Mouse (Mus musculus): Measurements from ENCODE around the gene Aprt. TPM values are rescaled to one million over a fixed set of nuclear protein-coding genes. Genes with fewer than 3 reads are reported as not detected.
A peak's percentile ranks its signal among the peaks of the same experiment; 100 is the strongest.

The Aprt gene
- polyA plus RNA-seq, 1 experiment from 2014 or later, result 187 TPM

DNA sequence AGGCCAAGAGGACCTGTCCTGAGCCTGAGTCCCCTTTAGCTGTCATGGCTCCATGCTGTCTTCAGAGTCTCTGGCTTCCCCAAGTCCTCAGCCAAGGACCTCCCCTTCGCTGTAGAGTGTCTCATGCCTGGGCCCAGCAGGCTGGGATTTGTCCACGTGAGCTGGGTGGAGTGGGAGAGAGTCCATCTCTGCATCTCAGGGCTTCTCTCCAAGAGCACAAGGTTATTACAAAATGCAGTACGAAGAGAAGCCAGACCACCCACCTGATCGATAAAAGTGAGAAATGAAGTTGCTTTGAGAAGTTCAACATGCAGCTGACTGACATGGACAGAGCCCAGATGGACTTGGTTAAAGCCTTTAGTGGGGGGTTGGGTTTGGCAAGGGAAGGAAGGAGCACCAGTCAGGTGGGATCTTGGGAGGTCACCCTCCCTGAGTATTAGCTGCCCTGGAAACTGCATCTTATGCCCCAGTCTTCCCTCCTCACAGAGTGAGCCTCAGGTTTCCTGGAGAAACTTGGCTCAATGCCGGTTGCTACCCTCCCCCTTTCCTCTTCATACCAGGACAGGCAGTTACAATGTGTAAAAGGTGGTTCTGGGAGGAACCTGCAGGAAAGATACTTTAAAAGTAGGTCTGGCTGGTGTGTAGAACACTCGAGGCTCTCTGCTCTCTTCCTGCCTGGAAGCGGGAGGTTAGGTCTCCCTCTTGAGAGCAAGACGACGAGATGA lies 39.6 kb upstream of the Aprt start:
- WGBS, result 82% methylated on average over 9 of the region's 9 CpGs
- ATAC-seq (ENCODE audit: low FRiP score), result no peak
- Histone ChIP-seq H3K9me3 (ENCODE audit: control insufficient read depth, low read length) (no peaks in the 10 kb centered on the region), H3K27me3 (ENCODE audit: control insufficient read depth, insufficient read depth, low read length) (no peaks in the 10 kb centered on the region), H3K4me1 (replicated peaks; ENCODE audit: control insufficient read depth, insufficient read depth, low read length) (peaks cover 9% of the 10 kb centered on the region), H3K4me3 (replicated peaks; ENCODE audit: low read length) (no peak overlapping the region), H3K36me3 (replicated peaks; ENCODE audit: control insufficient read depth, insufficient read depth) (peaks cover 13% of the 10 kb centered on the region), H3K27ac (no peak overlapping the region), H3K4me2 (replicated peaks) (no peak overlapping the region), H3K9ac (no peak overlapping the region)
- DNase-seq (ENCODE audit: low spot score), result no peak

- Histone ChIP-seq H3K4me1 (replicated peaks; ENCODE audit: control insufficient read depth, insufficient read depth, low read length) (peaks cover 17% of the 10 kb centered on the region), H3K9ac (peak within 1 kb of the TSS; percentile 89), H3K27me3 (ENCODE audit: control insufficient read depth, insufficient read depth, low read length) (no peaks in the 10 kb centered on the region), H3K27ac (peak within 1 kb of the TSS; percentile 88), H3K36me3 (replicated peaks; ENCODE audit: control insufficient read depth, insufficient read depth) (peaks cover 13% of the 10 kb centered on the region), H3K4me2 (replicated peaks) (peak within 1 kb of the TSS; percentile 85), H3K4me3 (replicated peaks; ENCODE audit: low read length) (peak within 1 kb of the TSS; percentile 72), H3K9me3 (ENCODE audit: control insufficient read depth, low read length) (no peaks in the 10 kb centered on the region)
- DNase-seq (ENCODE audit: low spot score) (peak; percentile 99), ATAC-seq (ENCODE audit: low FRiP score) (peak; percentile 97)
- under 1% methylated on average over 55 of the region's 57 CpGs for WGBS
These were observed 34.8 kb upstream of the Aprt start, which contains the start of the genes Galns and Trappc2l for GRCm38 (mm10) chr8:122611295-122612133. TSS of gene Galns (minus strand) at chr8:122611463. TSS of gene Trappc2l (plus strand) at chr8:122611640.

DNA sequence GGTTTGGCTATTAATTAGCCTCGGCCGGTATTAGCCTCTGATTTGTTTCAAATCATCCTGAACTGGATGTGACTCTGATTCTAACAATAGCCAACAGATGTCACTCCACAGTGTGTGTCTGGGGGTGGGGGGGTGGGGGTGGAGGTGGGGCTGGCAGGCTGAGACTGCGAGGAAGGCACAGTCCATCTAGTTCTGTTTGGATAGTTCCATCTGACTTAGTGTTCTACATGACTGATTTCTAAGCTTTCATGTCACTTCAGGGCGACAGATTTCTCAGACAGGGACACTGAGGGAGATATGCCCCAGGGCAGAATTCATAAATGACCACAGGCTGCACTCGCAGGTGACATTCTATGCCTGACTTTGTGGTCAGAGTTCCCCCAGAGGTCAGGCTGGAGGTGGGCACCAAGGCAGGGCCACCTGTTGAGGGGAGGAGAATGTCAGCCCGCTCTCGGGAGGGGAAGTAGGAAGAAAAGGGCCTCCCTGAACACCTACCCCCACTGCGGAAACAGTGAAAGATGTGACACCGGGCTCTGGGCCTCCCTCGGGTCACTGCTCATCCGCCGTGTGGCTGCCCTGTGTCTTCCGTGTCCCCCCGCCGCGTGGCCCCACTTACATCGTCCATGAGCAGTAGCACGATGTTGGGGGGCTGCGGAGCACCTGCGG lies 34.0 kb upstream of the Aprt start:
- H3K27me3 ChIP-seq (ENCODE audit: control insufficient read depth, insufficient read depth, low read length), result no peaks in the 10 kb centered on the region
- ATAC-seq (ENCODE audit: low FRiP score) (0 out of 2 replicates have a peak, but pooled peaks have one; percentile 7), DNase-seq (ENCODE audit: low spot score) (no peak)
- peak overlapping the region; percentile 72 for H3K9ac ChIP-seq
- H3K4me2 ChIP-seq (replicated peaks), result peak overlapping the region; percentile 85
- H3K27ac ChIP-seq, result peak overlapping the region; percentile 78
- H3K4me3 ChIP-seq (replicated peaks; ENCODE audit: low read length), result peak overlapping the region; percentile 72
- H3K4me1 ChIP-seq (replicated peaks; ENCODE audit: control insufficient read depth, insufficient read depth, low read length), result peaks cover 17% of the 10 kb centered on the region
- WGBS, result 2% methylated on average over 20 of the region's 20 CpGs
- peaks cover 10% of the 10 kb centered on the region for H3K36me3 ChIP-seq (replicated peaks; ENCODE audit: control insufficient read depth, insufficient read depth)
- H3K9me3 ChIP-seq (ENCODE audit: control insufficient read depth, low read length), result no peaks in the 10 kb centered on the region

DNA sequence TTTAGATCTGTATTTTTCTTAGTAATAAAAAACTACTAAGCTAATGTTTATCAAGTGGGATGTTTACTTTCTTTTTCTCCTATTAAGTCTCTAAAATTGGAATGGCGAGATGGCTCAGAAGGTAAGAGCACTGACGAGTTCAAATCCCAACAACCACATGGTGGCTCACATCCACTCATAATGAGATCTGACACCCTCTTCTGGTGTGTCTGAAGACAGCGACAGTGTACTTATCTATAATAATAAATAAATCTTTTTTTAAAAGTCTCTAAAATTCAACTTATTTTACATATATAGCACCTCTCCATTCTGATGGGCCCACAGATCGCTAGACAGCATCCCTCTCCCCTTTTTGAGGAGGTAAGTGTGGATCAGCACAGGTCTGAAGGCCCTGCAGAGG lies 33.5 kb upstream of the Aprt start:
- DNase-seq (ENCODE audit: low spot score) (no peak), ATAC-seq (ENCODE audit: low FRiP score) (no peak)
- Histone ChIP-seq H3K4me2 (replicated peaks) (peak overlapping the region; percentile 85), H3K4me3 (replicated peaks; ENCODE audit: low read length) (no peak overlapping the region), H3K4me1 (replicated peaks; ENCODE audit: control insufficient read depth, insufficient read depth, low read length) (peaks cover 17% of the 10 kb centered on the region), H3K27ac (no peak overlapping the region), H3K36me3 (replicated peaks; ENCODE audit: control insufficient read depth, insufficient read depth) (peaks cover 4% of the 10 kb centered on the region), H3K27me3 (ENCODE audit: control insufficient read depth, insufficient read depth, low read length) (no peaks in the 10 kb centered on the region), H3K9me3 (ENCODE audit: control insufficient read depth, low read length) (no peaks in the 10 kb centered on the region), H3K9ac (no peak overlapping the region)
- WGBS, result 64% methylated on average over 4 of the region's 4 CpGs

DNA sequence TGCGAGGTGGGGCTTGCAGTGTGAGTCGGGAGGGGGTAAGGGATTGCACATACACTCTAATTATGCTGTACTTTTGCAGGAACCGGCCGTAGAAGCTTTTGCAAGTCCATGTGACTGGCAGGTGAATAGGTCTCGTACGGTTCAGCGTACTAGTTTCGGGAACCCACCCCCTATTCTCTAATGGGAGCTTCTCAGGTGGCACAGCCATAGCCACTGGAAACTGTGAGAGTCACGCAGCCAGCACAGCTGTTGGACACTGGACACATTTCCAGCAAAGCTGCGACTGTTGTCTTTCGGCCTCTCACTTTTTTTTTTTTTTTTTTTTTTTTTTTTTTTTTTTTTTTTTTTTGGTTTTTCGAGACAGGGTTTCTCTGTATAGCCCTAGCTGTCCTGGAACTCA lies 30.1 kb upstream of the Aprt start:
- H3K36me3 ChIP-seq (replicated peaks; ENCODE audit: control insufficient read depth, insufficient read depth), result no peaks in the 10 kb centered on the region
- H3K27me3 ChIP-seq (ENCODE audit: control insufficient read depth, insufficient read depth, low read length), result no peaks in the 10 kb centered on the region
- H3K4me2 ChIP-seq (replicated peaks), result no peak overlapping the region
- DNase-seq (ENCODE audit: low spot score) (no peak), ATAC-seq (ENCODE audit: low FRiP score) (no peak)
- no peak overlapping the region for H3K4me3 ChIP-seq (replicated peaks; ENCODE audit: low read length)
- H3K9me3 ChIP-seq (ENCODE audit: control insufficient read depth, low read length), result no peaks in the 10 kb centered on the region
- no peak overlapping the region for H3K27ac ChIP-seq
- H3K4me1 ChIP-seq (replicated peaks; ENCODE audit: control insufficient read depth, insufficient read depth, low read length), result peaks cover 8% of the 10 kb centered on the region
- H3K9ac ChIP-seq, result no peak overlapping the region
- WGBS, result 88% methylated on average over 11 of the region's 12 CpGs

GRCm38 (mm10) chr8:122605367-122605766 lies 28.7 kb upstream of the Aprt start:
- Histone ChIP-seq H3K27ac (no peak overlapping the region), H3K9ac (no peak overlapping the region), H3K27me3 (ENCODE audit: control insufficient read depth, insufficient read depth, low read length) (no peaks in the 10 kb centered on the region), H3K4me3 (replicated peaks; ENCODE audit: low read length) (no peak overlapping the region), H3K4me2 (replicated peaks) (no peak overlapping the region), H3K4me1 (replicated peaks; ENCODE audit: control insufficient read depth, insufficient read depth, low read length) (peaks cover 2% of the 10 kb centered on the region), H3K9me3 (ENCODE audit: control insufficient read depth, low read length) (no peaks in the 10 kb centered on the region), H3K36me3 (replicated peaks; ENCODE audit: control insufficient read depth, insufficient read depth) (no peaks in the 10 kb centered on the region)
- no peak for ATAC-seq (ENCODE audit: low FRiP score)
- WGBS, result 79% methylated on average over 4 of the region's 4 CpGs
- no peak for DNase-seq (ENCODE audit: low spot score)

DNA sequence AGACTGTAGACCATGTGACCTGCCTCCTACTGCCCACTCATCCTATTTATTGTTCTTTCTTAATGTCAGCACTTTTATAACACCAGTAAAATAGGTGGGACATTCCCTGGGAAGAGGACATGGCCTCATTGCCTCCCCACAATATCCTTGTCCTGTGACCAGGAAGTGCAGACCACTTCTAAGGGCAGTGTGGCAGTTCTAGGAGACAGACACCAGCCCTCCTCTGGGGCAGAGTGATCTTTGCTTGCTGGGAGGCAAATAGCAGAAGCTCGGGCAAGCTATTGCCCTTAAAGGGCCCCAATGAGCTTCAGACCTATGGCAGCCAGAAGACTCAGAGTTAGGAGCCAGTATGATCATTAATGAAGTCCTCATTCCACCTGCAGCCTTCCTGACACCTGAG lies 27.9 kb upstream of the Aprt start:
- no peak overlapping the region for H3K4me2 ChIP-seq (replicated peaks)
- ATAC-seq (ENCODE audit: low FRiP score) (no peak), DNase-seq (ENCODE audit: low spot score) (no peak)
- H3K27me3 ChIP-seq (ENCODE audit: control insufficient read depth, insufficient read depth, low read length), result no peaks in the 10 kb centered on the region
- H3K9me3 ChIP-seq (ENCODE audit: control insufficient read depth, low read length), result no peaks in the 10 kb centered on the region
- H3K9ac ChIP-seq, result no peak overlapping the region
- no peaks in the 10 kb centered on the region for H3K36me3 ChIP-seq (replicated peaks; ENCODE audit: control insufficient read depth, insufficient read depth)
- 60% methylated on average over 1 of the region's 1 CpGs for WGBS
- no peak overlapping the region for H3K4me3 ChIP-seq (replicated peaks; ENCODE audit: low read length)
- H3K4me1 ChIP-seq (replicated peaks; ENCODE audit: control insufficient read depth, insufficient read depth, low read length), result no peaks in the 10 kb centered on the region
- no peak overlapping the region for H3K27ac ChIP-seq

DNA sequence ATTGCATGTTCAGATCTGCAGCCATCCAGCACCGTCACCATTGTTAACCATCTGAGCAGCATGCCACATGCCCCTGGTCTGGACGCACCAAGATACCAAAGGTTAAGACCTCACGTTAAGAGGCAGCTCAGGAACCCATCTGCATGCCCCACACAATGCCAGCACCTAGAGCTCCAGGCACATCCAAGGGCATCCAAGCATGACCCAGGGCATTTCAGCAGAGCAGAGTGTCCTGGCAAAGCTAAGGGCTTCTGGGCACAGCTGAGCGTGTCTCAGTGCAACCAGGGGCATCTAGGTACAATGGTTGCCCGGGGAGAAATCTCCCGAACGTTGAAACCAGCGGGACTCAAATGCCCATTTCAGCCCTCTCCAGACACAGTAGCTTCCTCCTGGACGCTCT lies 24.0 kb upstream of the Aprt start:
- no peaks in the 10 kb centered on the region for H3K4me1 ChIP-seq (replicated peaks; ENCODE audit: control insufficient read depth, insufficient read depth, low read length)
- no peak for DNase-seq (ENCODE audit: low spot score)
- 85% methylated on average over 9 of the region's 9 CpGs for WGBS
- no peak for ATAC-seq (ENCODE audit: low FRiP score)
- H3K36me3 ChIP-seq (replicated peaks; ENCODE audit: control insufficient read depth, insufficient read depth), result no peaks in the 10 kb centered on the region
- H3K4me3 ChIP-seq (replicated peaks; ENCODE audit: low read length), result no peak overlapping the region
- no peak overlapping the region for H3K27ac ChIP-seq
- no peaks in the 10 kb centered on the region for H3K27me3 ChIP-seq (ENCODE audit: control insufficient read depth, insufficient read depth, low read length)
- H3K4me2 ChIP-seq (replicated peaks), result no peak overlapping the region
- H3K9me3 ChIP-seq (ENCODE audit: control insufficient read depth, low read length), result no peaks in the 10 kb centered on the region
- no peak overlapping the region for H3K9ac ChIP-seq

- ATAC-seq (ENCODE audit: low FRiP score) (no peak), DNase-seq (ENCODE audit: low spot score) (no peak)
- H3K27ac ChIP-seq, result no peak overlapping the region
- H3K4me3 ChIP-seq (replicated peaks; ENCODE audit: low read length), result no peak overlapping the region
- no peaks in the 10 kb centered on the region for H3K36me3 ChIP-seq (replicated peaks; ENCODE audit: control insufficient read depth, insufficient read depth)
- WGBS, result 54% methylated on average over 4 of the region's 4 CpGs
- H3K4me2 ChIP-seq (replicated peaks), result no peak overlapping the region
- no peak overlapping the region for H3K9ac ChIP-seq
- H3K4me1 ChIP-seq (replicated peaks; ENCODE audit: control insufficient read depth, insufficient read depth, low read length), result peaks cover 7% of the 10 kb centered on the region; the same call in 1 of the 2 replicates
- H3K27me3 ChIP-seq (ENCODE audit: control insufficient read depth, insufficient read depth, low read length), result no peaks in the 10 kb centered on the region
- H3K9me3 ChIP-seq (ENCODE audit: control insufficient read depth, low read length), result no peaks in the 10 kb centered on the region
These were observed 19.3 kb upstream of the Aprt start for GRCm38 (mm10) chr8:122596031-122596430.
